Mouse (Mus musculus): ENCODE measurements at regions not wholly inside any gene's neighbourhood (a gene's known extent, or its start where the extent isn't known, plus 50 kb on each side); places are given as distances from the start of the nearest gene placed in this dataset.

- TF ChIP-seq POLR2A (IDR thresholded peaks at IDR 0.05; ENCODE audit: extremely low read depth, insufficient read depth, low read length) = no peak
- no peak for TF ChIP-seq CTCF (IDR thresholded peaks at IDR 0.05; ENCODE audit: low read depth, low read length)
Observed at GRCm38 (mm10) chr2:159088196-159088595, 293.6 kb downstream of the Dhx35 start.
